Mouse (Mus musculus) lung, postnatal 0 days (tissue): Measurements from ENCODE around the gene Lhfp. TPM values are rescaled to one million over a fixed set of nuclear protein-coding genes. Genes with fewer than 3 reads are reported as not detected.

ENCODE experiments used
- ATAC-seq: fragments of 200-750 bp; cut with Nextera tagmentation; 2 replicates; pipeline ENCODE4 v1.8.0; 2017; ENCODE audit warnings: moderate library complexity
- DNase-seq: peaks from one replicate; pipeline ENCODE4 v3.0.0-alpha.2; 2016; ENCODE audit warnings: low spot score
- H3K27ac ChIP-seq: fragments of 300-500 bp; sonication (generic); 2 replicates; pipeline ENCODE4 v1.5.1; 2014; ENCODE audit warnings: antibody characterized with exemption, mild to moderate bottlenecking, low read length, mixed read lengths
- H3K27me3 ChIP-seq: fragments of 300-500 bp; sonication (generic); replicated peaks from 2 replicates; pipeline ENCODE4 v1.6.1; 2014; ENCODE audit warnings: low read length, mixed read lengths; ENCODE audit not compliant: insufficient read depth
- H3K36me3 ChIP-seq: fragments of 300-500 bp; sonication (generic); 2 replicates; pipeline ENCODE4 v1.6.1; 2014; ENCODE audit warnings: low read length, mixed read lengths; ENCODE audit not compliant: insufficient read depth
- H3K4me1 ChIP-seq: fragments of 300-500 bp; sonication (generic); 2 replicates; pipeline ENCODE4 v1.6.1; 2014; ENCODE audit warnings: antibody characterized with exemption, low read depth, low read length, mixed read lengths; ENCODE audit not compliant: insufficient read depth
- H3K4me2 ChIP-seq: fragments of 300-500 bp; sonication (generic); replicated peaks from 2 replicates; pipeline ENCODE4 v1.6.1; 2014; ENCODE audit warnings: low read depth, mild to moderate bottlenecking, low read length, moderate library complexity, mixed read lengths
- H3K4me3 ChIP-seq: fragments of 300-500 bp; sonication (generic); 2 replicates; pipeline ENCODE4 v1.5.1; 2014; ENCODE audit warnings: low read depth, low read length
- H3K9ac ChIP-seq: fragments of 300-500 bp; sonication (generic); replicated peaks from 2 replicates; pipeline ENCODE4 v1.6.1; 2014; ENCODE audit warnings: low read depth, mild to moderate bottlenecking
- H3K9me3 ChIP-seq: fragments of 300-500 bp; sonication (generic); 2 replicates; pipeline ENCODE4 v1.6.1; 2016; ENCODE audit warnings: low read length, mixed read lengths
- CTCF ChIP-seq: IDR thresholded peaks from 2 replicates; pipeline ENCODE4 v1.5.1; 2016; ENCODE audit warnings: antibody characterized with exemption, mild to moderate bottlenecking
- EP300 ChIP-seq: IDR thresholded peaks from 2 replicates; pipeline ENCODE4 v1.6.1; 2016; ENCODE audit warnings: antibody characterized with exemption, mild to moderate bottlenecking, control low read depth
- WGBS: fragments of 180-500 bp; shearing (Covaris S2); extraction: QIAGEN DNeasy Blood & Tissue Kit; methylation state at CpG from one replicate; pipeline ENCODE4 v1.1.7; 2014; 5-methylcytosine and 5-hydroxymethylcytosine counted together
- polyA plus RNA-seq: library from polyadenylated mRNA; unstranded; fragments of >200 nt; fragmentation: Nextera tagmentation; extraction: Ambion mirVana; gene quantifications from 2 replicates; pipeline ENCODE4 v1.2.1, GENCODE M21; 2015

Lhfp gene
- polyA plus RNA-seq, 1 experiment from 2014 or later: 178 TPM

GRCm38 (mm10) chr3:53292979-53293378 lies 251.7 kb downstream of the Lhfp start:
- no peak for DNase-seq

DNA sequence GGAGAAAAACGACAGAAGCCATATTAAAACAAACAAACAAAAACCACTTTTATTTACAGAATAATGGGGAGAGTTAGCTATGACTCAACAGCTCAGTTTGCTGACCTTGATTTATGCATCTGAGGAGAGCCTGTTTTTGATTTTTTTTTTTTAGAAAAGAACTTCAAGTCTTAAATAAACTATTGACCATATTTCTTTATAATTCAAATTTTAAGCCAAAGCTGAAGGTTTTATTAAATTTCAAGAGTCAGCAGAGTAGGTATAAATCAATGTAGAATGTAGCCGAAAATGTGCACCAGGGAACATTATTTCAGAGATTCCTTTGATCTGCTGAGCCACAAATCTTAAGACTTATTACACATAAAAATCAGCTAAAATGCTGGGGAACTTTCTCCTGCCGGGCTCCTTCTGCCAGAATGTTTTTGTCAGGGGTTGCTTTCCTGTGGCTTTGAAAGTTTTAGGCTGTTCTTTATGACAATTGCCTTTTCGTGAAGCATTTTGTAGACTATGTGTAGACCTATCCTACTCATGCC lies 252.6 kb downstream of the Lhfp start:
- no peaks in the 10 kb centered on the region for H3K36me3 ChIP-seq
- DNase-seq (no peak), ATAC-seq (no peak)
- H3K9ac ChIP-seq: no peak overlapping the region
- no peak for TF ChIP-seq CTCF
- TF ChIP-seq EP300: no peak
- no peaks in the 10 kb centered on the region for H3K4me1 ChIP-seq
- WGBS: 64% methylated on average over 4 of the region's 4 CpGs
- H3K4me2 ChIP-seq: no peak overlapping the region
- H3K27me3 ChIP-seq: no peaks in the 10 kb centered on the region
- H3K27ac ChIP-seq: no peak overlapping the region
- H3K4me3 ChIP-seq: no peak overlapping the region
- H3K9me3 ChIP-seq: no peaks in the 10 kb centered on the region

More at GRCm38 (mm10) chr3:53292979-53293378, 251.7 kb downstream of the Lhfp start:
- no peak for ATAC-seq
- H3K4me3 ChIP-seq: no peak overlapping the region
- H3K9me3 ChIP-seq: no peaks in the 10 kb centered on the region
- H3K27ac ChIP-seq: no peak overlapping the region
- TF ChIP-seq CTCF (no peak), EP300 (no peak)
- no peaks in the 10 kb centered on the region for H3K27me3 ChIP-seq
- no peak overlapping the region for H3K4me2 ChIP-seq
- no peaks in the 10 kb centered on the region for H3K4me1 ChIP-seq
- WGBS: 70% methylated on average over 4 of the region's 4 CpGs
- H3K36me3 ChIP-seq: no peaks in the 10 kb centered on the region
- H3K9ac ChIP-seq: no peak overlapping the region

DNA sequence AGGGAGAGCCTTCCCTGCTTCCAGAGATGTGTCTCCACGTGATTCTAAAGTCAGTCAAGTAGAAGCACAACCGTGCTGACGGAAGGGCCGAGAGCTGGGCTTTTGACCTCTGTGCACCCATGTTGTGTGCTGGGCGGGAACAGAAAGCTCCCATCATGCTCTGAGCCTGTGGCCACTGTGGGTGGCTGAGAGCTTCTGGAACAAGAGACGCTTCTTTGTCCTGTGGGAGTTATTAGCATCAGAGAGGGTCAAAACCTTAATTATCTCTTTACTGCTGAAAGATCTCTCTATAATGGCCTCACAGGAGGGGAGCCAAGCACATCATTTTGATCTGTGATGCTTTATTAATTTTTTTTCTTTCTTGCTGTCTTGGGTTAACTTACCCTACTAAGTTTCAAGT lies 253.5 kb downstream of the Lhfp start:
- H3K36me3 ChIP-seq: no peaks in the 10 kb centered on the region
- no peak overlapping the region for H3K4me2 ChIP-seq
- TF ChIP-seq EP300 (no peak), CTCF (no peak)
- WGBS: 78% methylated on average over 6 of the region's 6 CpGs
- no peak overlapping the region for H3K9ac ChIP-seq
- no peaks in the 10 kb centered on the region for H3K27me3 ChIP-seq
- ATAC-seq: no peak
- no peaks in the 10 kb centered on the region for H3K4me1 ChIP-seq
- no peak overlapping the region for H3K4me3 ChIP-seq
- H3K27ac ChIP-seq: no peak overlapping the region
- DNase-seq: no peak
- no peaks in the 10 kb centered on the region for H3K9me3 ChIP-seq

- 54% methylated on average over 5 of the region's 5 CpGs for WGBS
- Histone ChIP-seq H3K9me3 (no peaks in the 10 kb centered on the region), H3K4me1 (no peaks in the 10 kb centered on the region), H3K9ac (no peak overlapping the region), H3K27ac (no peak overlapping the region), H3K36me3 (no peaks in the 10 kb centered on the region), H3K4me3 (no peak overlapping the region), H3K27me3 (no peaks in the 10 kb centered on the region), H3K4me2 (no peak overlapping the region)
- DNase-seq (no peak), ATAC-seq (no peak)
- TF ChIP-seq EP300: no peak
- no peak for TF ChIP-seq CTCF
These were observed 260.5 kb downstream of the Lhfp start for GRCm38 (mm10) chr3:53301866-53302265.

DNA sequence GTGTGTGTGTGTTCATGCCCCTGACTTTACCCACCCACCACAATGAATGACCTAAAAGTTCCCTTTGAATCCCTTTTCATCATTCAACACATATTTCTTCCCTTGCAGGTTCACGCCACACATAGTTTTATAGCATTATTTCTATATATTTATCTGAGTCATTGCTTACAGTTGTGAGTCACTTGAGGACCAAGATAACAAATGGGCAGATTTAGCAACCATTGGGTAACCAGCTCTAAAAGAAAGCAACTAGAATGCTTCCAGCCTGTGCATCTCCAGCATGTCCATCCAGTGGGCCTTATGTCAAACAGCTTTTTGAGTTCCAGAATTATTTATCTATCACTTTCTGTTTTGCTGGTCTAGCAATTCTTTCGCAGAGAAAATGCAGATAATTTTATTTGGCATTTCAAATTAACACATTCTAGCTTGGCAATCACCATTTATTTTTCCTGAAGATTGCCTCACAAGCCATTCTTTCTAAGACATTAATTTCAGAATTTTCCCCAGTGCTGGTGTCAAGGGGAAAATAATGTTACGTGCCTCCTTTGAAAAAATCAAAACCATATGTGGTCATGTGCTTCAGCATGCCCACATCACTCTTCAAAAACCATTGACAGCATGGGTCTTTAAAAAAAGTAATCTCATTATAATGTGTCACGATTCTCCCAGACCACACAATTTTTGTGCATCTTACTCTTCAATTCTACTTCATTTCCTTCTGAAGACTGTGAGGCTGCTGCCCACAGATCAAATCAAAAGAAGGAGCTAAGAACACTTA lies 263.0 kb downstream of the Lhfp start:
- H3K4me1 ChIP-seq: no peaks in the 10 kb centered on the region
- no peaks in the 10 kb centered on the region for H3K9me3 ChIP-seq
- no peak for DNase-seq
- H3K9ac ChIP-seq: no peak overlapping the region
- H3K36me3 ChIP-seq: no peaks in the 10 kb centered on the region
- ATAC-seq: no peak
- H3K4me3 ChIP-seq: no peak overlapping the region
- no peak overlapping the region for H3K27ac ChIP-seq
- WGBS: 67% methylated on average over 4 of the region's 4 CpGs
- no peak for TF ChIP-seq CTCF
- TF ChIP-seq EP300: no peak
- H3K4me2 ChIP-seq: no peak overlapping the region
- H3K27me3 ChIP-seq: no peaks in the 10 kb centered on the region

DNA sequence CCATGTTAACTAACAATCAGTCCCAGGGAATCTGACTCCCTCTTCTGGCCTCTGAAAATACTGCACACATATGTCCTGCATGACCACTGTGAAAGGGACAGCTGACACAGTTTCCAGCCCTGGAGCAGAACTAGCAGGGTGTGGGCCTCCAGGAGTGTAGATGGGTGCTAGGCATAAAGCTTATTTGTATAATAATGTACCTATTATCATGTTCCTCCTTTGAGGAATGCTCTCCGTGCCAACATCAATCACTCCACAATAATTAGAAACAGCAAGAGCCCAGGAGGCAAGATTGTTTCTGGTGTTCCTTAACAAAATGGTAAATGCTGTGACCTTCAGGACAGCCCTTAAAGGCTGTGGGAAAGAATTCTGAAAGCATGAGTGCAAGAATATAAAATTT lies 264.5 kb downstream of the Lhfp start:
- no peak overlapping the region for H3K9ac ChIP-seq
- no peak for DNase-seq
- ATAC-seq: no peak
- no peak overlapping the region for H3K4me3 ChIP-seq
- H3K4me2 ChIP-seq: no peak overlapping the region
- H3K4me1 ChIP-seq: no peaks in the 10 kb centered on the region
- no peaks in the 10 kb centered on the region for H3K36me3 ChIP-seq
- TF ChIP-seq CTCF: no peak
- TF ChIP-seq EP300: no peak
- 98% methylated on average over 1 of the region's 1 CpGs for WGBS
- H3K9me3 ChIP-seq: no peaks in the 10 kb centered on the region
- no peak overlapping the region for H3K27ac ChIP-seq
- no peaks in the 10 kb centered on the region for H3K27me3 ChIP-seq
